Mouse (Mus musculus): ENCODE results near the gene Armh2. TPM values are rescaled to one million over a fixed set of nuclear protein-coding genes. Genes with fewer than 3 reads are reported as not detected.
A peak's percentile ranks its signal among the peaks of the same experiment; 100 is the strongest.

The Armh2 gene
- total and polyA plus RNA-seq, 3 experiments, result 0.19 TPM; not detected in 2

- TF ChIP-seq EP300 (IDR thresholded peaks at IDR 0.05; ENCODE audit: low read depth in 1 of 2, low read length in 2 of 2) (0 out of 4 replicates have a peak, but pooled peaks have one; percentile 19 to 44), TBP (IDR thresholded peaks at IDR 0.05; ENCODE audit: low read depth, low read length) (0 out of 2 replicates have a peak, but pooled peaks have one; percentile 15), RAD21 (IDR thresholded peaks at IDR 0.05; ENCODE audit: low read depth, low read length) (no peak), ZMIZ1 (IDR thresholded peaks at IDR 0.05; ENCODE audit: low read depth, low read length) (no peak), ZKSCAN1 (IDR thresholded peaks at IDR 0.05; ENCODE audit: low read depth, low read length) (no peak), MAFK (IDR thresholded peaks at IDR 0.05; ENCODE audit: borderline replicate concordance, low read depth, low read length) (no peak), USF1 (IDR thresholded peaks at IDR 0.05; ENCODE audit: low read depth, low read length) (peak; percentile 75), MAX (IDR thresholded peaks at IDR 0.05; ENCODE audit: low read length) (peak; percentile 55; the same call in 1 of the 2 replicates), RCOR1 (IDR thresholded peaks at IDR 0.05; ENCODE audit: low read depth, low read length) (0 out of 2 replicates have a peak, but pooled peaks have one; percentile 12), USF2 (IDR thresholded peaks at IDR 0.05; ENCODE audit: borderline replicate concordance in 1 of 2, insufficient read depth in 1 of 2, low read depth in 1 of 2, low read length in 2 of 2) (no peak), SMC3 (IDR thresholded peaks at IDR 0.05; ENCODE audit: low read depth, low read length) (no peak), TAL1 (IDR thresholded peaks at IDR 0.05; ENCODE audit: low read length) (peak; percentile 25; the same call in 1 of the 2 replicates), SIN3A (IDR thresholded peaks at IDR 0.05; ENCODE audit: low read length) (peak; percentile 55; the same call in 1 of the 2 replicates), TCF12 (IDR thresholded peaks at IDR 0.05; ENCODE audit: low read depth, low read length) (peak; percentile 41; the same call in 1 of the 2 replicates), NELFE (IDR thresholded peaks at IDR 0.05; ENCODE audit: low read depth, low read length) (no peak), MXI1 (IDR thresholded peaks at IDR 0.05; ENCODE audit: low read depth, low read length) (peak; percentile 28; the same call in 1 of the 2 replicates), MYB (IDR thresholded peaks at IDR 0.05; ENCODE audit: low read depth, low read length) (no peak), GATA1 (IDR thresholded peaks at IDR 0.05; ENCODE audit: low read depth, low read length) (peak; percentile 52; the same call in 1 of the 2 replicates), HCFC1 (IDR thresholded peaks at IDR 0.05; ENCODE audit: low read depth, low read length) (no peak), KAT2A (conservative IDR thresholded peaks at IDR 0.05; ENCODE audit: low read depth, low read length) (0 out of 2 replicates have a peak, but pooled peaks have one; percentile 17), BHLHE40 (IDR thresholded peaks at IDR 0.05; ENCODE audit: borderline replicate concordance, low read depth, low read length) (peak; percentile 75; the same call in 1 of the 2 replicates), ETS1 (IDR thresholded peaks at IDR 0.05; ENCODE audit: low read depth, low read length) (peak; percentile 70)
- H3K9ac ChIP-seq (ENCODE audit: control insufficient read depth, low read depth, low read length, poor library complexity, severe bottlenecking), result no peak overlapping the region
- no peaks in the 10 kb centered on the region for H3K27me3 ChIP-seq (ENCODE audit: control insufficient read depth in 1 of 2, insufficient read depth in 2 of 2, low read length in 2 of 2)
- H3K9me3 ChIP-seq (replicated peaks; ENCODE audit: insufficient read depth, low read length), result no peaks in the 10 kb centered on the region
- peaks cover 26% of the 10 kb centered on the region for H3K79me2 ChIP-seq (ENCODE audit: control insufficient read depth, insufficient read depth, low read length, poor library complexity)
- peaks cover 0 to 22% of the 10 kb centered on the region in 2 experiments; a peak in 3 of 4 replicates for H3K4me1 ChIP-seq (ENCODE audit: control insufficient read depth in 1 of 2, insufficient read depth in 2 of 2, low read length in 2 of 2)
- DNase-seq (ENCODE audit: low read depth, low spot score), result peak; percentile 57
- peaks cover 29 to 37% of the 10 kb centered on the region in 2 experiments for H3K36me3 ChIP-seq (ENCODE audit: control insufficient read depth in 1 of 2, insufficient read depth in 2 of 2, low read length in 2 of 2)
- no peak overlapping the region for H3K4me3 ChIP-seq (ENCODE audit: control insufficient read depth in 1 of 2, insufficient read depth in 1 of 2, low read depth in 2 of 2, low read length in 2 of 2)
- no peak overlapping the region for H3K27ac ChIP-seq (ENCODE audit: control insufficient read depth, low read depth, low read length)
Measured at GRCm38 (mm10) chr13:24757820-24758564, 17.0 kb downstream of the Armh2 start.
